In genomic region chr11:60704023-60704880, GRCm38 (mm10) we compare ENCODE assay signal across 9 mouse cellular contexts. TPM values are rescaled to one million over a fixed set of nuclear protein-coding genes. Genes with fewer than 3 reads are reported as not detected.
DNase-seq lines count a peak whose midpoint lies in the region; ATAC-seq and TF ChIP-seq lines count a peak whose summit lies in the region.
"Had no signal": no experiment of that assay in that cellular context is flagged by ENCODE, and none has a peak within 500 bp of the region (broad histone marks: within the 10 kb centered on the region; RNA-seq: fewer than 3 reads in every experiment).

No protein-coding gene starts in this region.

- TF ChIP-seq CTCF in liver, postnatal 0 days (IDR thresholded peaks at IDR 0.05; ENCODE audit: low read depth), result no peak

- no peak overlapping the region for H3K4me3 ChIP-seq in heart, embryonic 10.5 days
- H3K4me3 ChIP-seq in heart, embryonic 12.5 days, result no peak overlapping the region
- no peak overlapping the region for H3K4me3 ChIP-seq in liver, postnatal 0 days (ENCODE audit: low read depth, low read length)
- H3K4me3 ChIP-seq in midbrain, embryonic 10.5 days, result no peak overlapping the region
- H3K4me3 ChIP-seq: lung, embryonic 15.5 days had no signal

- no peak for ATAC-seq in heart, embryonic 12.5 days (ENCODE audit: insufficient number of reproducible peaks, low FRiP score)
- no peak for ATAC-seq in liver, postnatal 0 days

- no peaks in the 10 kb centered on the region for H3K27me3 ChIP-seq in heart, embryonic 10.5 days (ENCODE audit: insufficient read depth, poor library complexity, severe bottlenecking)
- no peaks in the 10 kb centered on the region for H3K27me3 ChIP-seq in heart, embryonic 12.5 days (replicated peaks)
- H3K27me3 ChIP-seq in liver, postnatal 0 days (ENCODE audit: insufficient read depth, low read length), result no peaks in the 10 kb centered on the region
- H3K27me3 ChIP-seq in midbrain, embryonic 10.5 days (ENCODE audit: low read depth, poor library complexity, severe bottlenecking), result no peaks in the 10 kb centered on the region
- H3K27me3 ChIP-seq: lung, embryonic 15.5 days had no signal

- peaks cover 65% of the 10 kb centered on the region for H3K36me3 ChIP-seq in heart, embryonic 10.5 days
- H3K36me3 ChIP-seq in heart, embryonic 12.5 days, result peaks cover 60% of the 10 kb centered on the region
- H3K36me3 ChIP-seq in liver, postnatal 0 days (replicated peaks; ENCODE audit: insufficient read depth, low read length), result peaks cover 29% of the 10 kb centered on the region
- H3K36me3 ChIP-seq in midbrain, embryonic 10.5 days, result peaks cover 79% of the 10 kb centered on the region

- no peaks in the 10 kb centered on the region for H3K9me3 ChIP-seq in heart, embryonic 10.5 days
- H3K9me3 ChIP-seq in heart, embryonic 12.5 days (replicated peaks), result no peaks in the 10 kb centered on the region
- no peaks in the 10 kb centered on the region for H3K9me3 ChIP-seq in liver, postnatal 0 days (ENCODE audit: low read length)
- H3K9me3 ChIP-seq in midbrain, embryonic 10.5 days (replicated peaks), result no peaks in the 10 kb centered on the region
- H3K9me3 ChIP-seq: lung, embryonic 15.5 days had no signal

- peak overlapping the region; percentile 36; the same call in 1 of the 2 replicates for H3K27ac ChIP-seq in heart, embryonic 10.5 days
- no peak overlapping the region for H3K27ac ChIP-seq in heart, embryonic 12.5 days (ENCODE audit: poor library complexity, severe bottlenecking)
- H3K27ac ChIP-seq in liver, postnatal 0 days (ENCODE audit: low read depth), result no peak overlapping the region
- no peak overlapping the region for H3K27ac ChIP-seq in midbrain, embryonic 10.5 days (replicated peaks)
- H3K27ac ChIP-seq: lung, embryonic 15.5 days had no signal

- H3K4me2 ChIP-seq in heart, embryonic 12.5 days, result no peak overlapping the region
- no peak overlapping the region for H3K4me2 ChIP-seq in liver, postnatal 0 days (ENCODE audit: low read depth, low read length)
- H3K4me2 ChIP-seq: lung, embryonic 15.5 days had no signal

- H3K9ac ChIP-seq in heart, embryonic 12.5 days, result no peak overlapping the region
- H3K9ac ChIP-seq in liver, postnatal 0 days (replicated peaks), result no peak overlapping the region
- H3K9ac ChIP-seq: lung, embryonic 15.5 days had no signal

- 92% methylated on average over 19 of the region's 19 CpGs for WGBS in heart, embryonic 10.5 days
- WGBS in heart, embryonic 12.5 days, result 92% methylated on average over 19 of the region's 19 CpGs
- 90% methylated on average over 19 of the region's 19 CpGs for WGBS in liver, postnatal 0 days (ENCODE audit: insufficient replicate concordance)
- WGBS in midbrain, embryonic 10.5 days, result 94% methylated on average over 19 of the region's 19 CpGs

- no peak for TF ChIP-seq EP300 in liver, postnatal 0 days (IDR thresholded peaks at IDR 0.05; ENCODE audit: low read depth)

- H3K4me1 ChIP-seq in heart, embryonic 10.5 days, result peaks cover 46% of the 10 kb centered on the region
- H3K4me1 ChIP-seq in heart, embryonic 12.5 days (replicated peaks), result peaks cover 39% of the 10 kb centered on the region
- peaks cover 13% of the 10 kb centered on the region for H3K4me1 ChIP-seq in liver, postnatal 0 days (ENCODE audit: insufficient read depth)
- peaks cover 39% of the 10 kb centered on the region for H3K4me1 ChIP-seq in midbrain, embryonic 10.5 days

- no peak for DNase-seq in heart, embryonic 10.5 days (ENCODE audit: low spot score)
- peak; percentile 12 for DNase-seq in liver, postnatal 0 days
- DNase-seq in liver, result no peak
- peak; percentile 12 for DNase-seq in cerebellum, adult 8-10 months
- DNase-seq in gastrocnemius, postnatal 10 days, result peak; percentile 3
- DNase-seq in midbrain, embryonic 10.5 days (ENCODE audit: low spot score), result no peak
- DNase-seq: retina, postnatal 1 day had no signal

RNA-seq across cellular contexts. Expression of gene Llgl1, which starts 4.7 kb away (rescaled TPM):
- polyA plus RNA-seq in heart, embryonic 10.5 days (2016; fragmentation: Nextera tagmentation; extraction: Ambion mirVana), result 51.0 and 57.7 TPM in 2 replicates
- polyA plus RNA-seq in heart, embryonic 12.5 days (2016; fragmentation: Nextera tagmentation; extraction: Ambion mirVana), result 46.6 and 47.5 TPM in 2 replicates
- polyA plus RNA-seq in liver, postnatal 0 days (2015; fragmentation: Nextera tagmentation; extraction: Ambion mirVana), result 4.2 and 4.6 TPM in 2 replicates
- total RNA-seq in gastrocnemius, postnatal 10 days (2021), result 10 to 100 TPM; 15.7 to 20.3 TPM
- 147 and 158 TPM in 2 replicates for polyA plus RNA-seq in midbrain, embryonic 10.5 days (2016; fragmentation: Nextera tagmentation; extraction: Ambion mirVana)

RNA-seq across cellular contexts. Expression of gene Flii, which starts 22.8 kb away (rescaled TPM):
- 80.4 and 103 TPM in 2 replicates for polyA plus RNA-seq in heart, embryonic 10.5 days (2016; fragmentation: Nextera tagmentation; extraction: Ambion mirVana)
- polyA plus RNA-seq in heart, embryonic 12.5 days (2016; fragmentation: Nextera tagmentation; extraction: Ambion mirVana), result 87.6 and 91.6 TPM in 2 replicates
- 23.3 and 23.4 TPM in 2 replicates for polyA plus RNA-seq in liver, postnatal 0 days (2015; fragmentation: Nextera tagmentation; extraction: Ambion mirVana)
- 10 to 100 TPM; 88.9 to 89.0 TPM for total RNA-seq in gastrocnemius, postnatal 10 days (2021)
- 74.8 and 82.6 TPM in 2 replicates for polyA plus RNA-seq in midbrain, embryonic 10.5 days (2016; fragmentation: Nextera tagmentation; extraction: Ambion mirVana)

RNA-seq across cellular contexts. Expression of gene Mief2, which starts 23.9 kb away (rescaled TPM):
- 18.1 and 21.9 TPM in 2 replicates for polyA plus RNA-seq in heart, embryonic 10.5 days (2016; fragmentation: Nextera tagmentation; extraction: Ambion mirVana)
- 18.5 and 20.8 TPM in 2 replicates for polyA plus RNA-seq in heart, embryonic 12.5 days (2016; fragmentation: Nextera tagmentation; extraction: Ambion mirVana)
- 4.5 and 4.9 TPM in 2 replicates for polyA plus RNA-seq in liver, postnatal 0 days (2015; fragmentation: Nextera tagmentation; extraction: Ambion mirVana)
- total RNA-seq in gastrocnemius, postnatal 10 days (2021), result 10 to 100 TPM; 79.9 to 81.7 TPM
- polyA plus RNA-seq in midbrain, embryonic 10.5 days (2016; fragmentation: Nextera tagmentation; extraction: Ambion mirVana), result 14.6 and 15.6 TPM in 2 replicates

Comparison
In these comparisons a context has a peak if more than half of its experiments do, and no peak if none do; other contexts are left out.
1. DNase-seq: peak in liver, postnatal 0 days (single experiment), cerebellum, adult 8-10 months (single experiment) and gastrocnemius, postnatal 10 days (single experiment); none in heart, embryonic 10.5 days (single experiment), liver (single experiment) and midbrain, embryonic 10.5 days (single experiment).